Mouse (Mus musculus): Measurements from ENCODE around the gene Cd247. TPM values are rescaled to one million over a fixed set of nuclear protein-coding genes. Genes with fewer than 3 reads are reported as not detected.

Gene Cd247
- polyA plus RNA-seq, 1 experiment from 2014 or later, result 1.3 TPM

DNA sequence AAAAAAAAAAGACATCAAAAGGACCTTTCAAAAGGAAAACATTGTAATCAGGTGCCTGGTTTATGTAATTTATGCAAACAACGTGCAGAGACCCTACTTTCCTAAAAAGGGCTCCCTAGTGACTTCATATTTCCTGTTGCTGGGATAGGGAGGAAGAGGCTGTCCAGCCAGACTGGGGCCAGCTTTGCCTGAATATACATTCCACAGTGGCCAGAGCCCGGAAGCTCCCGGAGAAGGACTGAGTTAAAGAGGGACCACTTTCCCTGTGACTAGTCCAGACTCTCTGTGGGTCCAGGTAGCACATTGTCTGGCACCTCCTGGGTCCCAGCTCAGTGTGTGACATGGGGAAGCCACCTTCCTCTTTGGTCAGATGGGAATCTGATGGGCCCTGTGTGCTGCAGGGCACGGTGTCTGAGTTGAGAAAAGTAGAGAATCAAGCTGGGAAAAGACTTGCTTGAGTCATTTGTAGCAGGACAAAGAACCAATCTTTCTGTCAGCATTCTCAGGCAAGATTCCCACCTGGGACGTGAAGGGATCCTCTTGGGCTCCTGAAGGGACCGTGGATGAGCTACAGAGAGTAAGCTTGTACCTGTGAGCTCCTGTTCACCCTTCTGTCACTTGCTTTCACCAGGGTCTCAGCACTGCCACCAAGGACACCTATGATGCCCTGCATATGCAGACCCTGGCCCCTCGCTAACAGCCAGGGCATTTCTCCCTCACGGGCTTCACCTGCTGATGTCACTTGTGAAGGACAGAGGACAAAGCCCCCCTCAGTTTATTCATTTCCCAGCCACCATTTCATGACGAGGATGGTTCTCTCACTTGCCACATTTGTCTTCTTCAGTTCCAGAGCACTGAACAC, 72.1 kb downstream of the Cd247 start:
- peaks cover 2% of the 10 kb centered on the region; the same call in 1 of the 2 replicates for H3K27me3 ChIP-seq (ENCODE audit: control insufficient read depth, insufficient read depth, low read depth, low read length)
- no peak for ATAC-seq
- no peaks in the 10 kb centered on the region for H3K9me3 ChIP-seq (replicated peaks; ENCODE audit: control insufficient read depth, low read length, poor library complexity, severe bottlenecking)
- no peak overlapping the region for H3K9ac ChIP-seq (ENCODE audit: low read depth, low read length)
- no peak overlapping the region for H3K27ac ChIP-seq (ENCODE audit: low read length)
- H3K4me2 ChIP-seq (ENCODE audit: low read length), result no peak overlapping the region
- H3K4me1 ChIP-seq (ENCODE audit: control insufficient read depth, insufficient read depth, low read length), result peaks cover 6% of the 10 kb centered on the region; the same call in 1 of the 2 replicates
- H3K36me3 ChIP-seq (ENCODE audit: control insufficient read depth, insufficient read depth, low read length), result no peaks in the 10 kb centered on the region
- 85% methylated on average over 9 of the region's 9 CpGs for WGBS
- no peak overlapping the region for H3K4me3 ChIP-seq (ENCODE audit: low read depth, low read length)

DNA sequence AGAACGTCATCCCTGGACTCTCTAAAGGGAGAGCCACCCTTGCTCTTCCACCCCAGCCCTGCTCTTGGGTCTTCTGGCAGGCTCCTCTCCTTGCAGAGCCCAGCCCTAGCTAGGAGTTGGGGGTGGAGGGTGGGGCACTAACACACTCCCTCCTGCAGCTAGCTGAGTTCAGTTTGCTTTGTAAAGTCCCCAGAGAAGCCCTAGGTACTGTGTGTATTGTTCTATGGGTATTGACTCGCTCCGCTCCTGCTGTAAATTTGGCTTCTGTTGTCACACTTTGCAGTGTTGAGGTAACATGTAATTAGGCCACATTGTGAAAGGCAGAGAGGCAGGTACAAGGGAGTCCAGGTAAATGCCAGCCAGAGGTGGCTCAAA, 72.7 kb downstream of the Cd247 start:
- Histone ChIP-seq H3K36me3 (ENCODE audit: control insufficient read depth, insufficient read depth, low read length) (no peaks in the 10 kb centered on the region), H3K4me3 (ENCODE audit: low read depth, low read length) (no peak overlapping the region), H3K4me1 (ENCODE audit: control insufficient read depth, insufficient read depth, low read length) (peaks cover 8% of the 10 kb centered on the region; the same call in 1 of the 2 replicates), H3K4me2 (ENCODE audit: low read length) (no peak overlapping the region), H3K9ac (ENCODE audit: low read depth, low read length) (no peak overlapping the region), H3K27me3 (ENCODE audit: control insufficient read depth, insufficient read depth, low read depth, low read length) (peaks cover 2% of the 10 kb centered on the region; the same call in 1 of the 2 replicates), H3K9me3 (replicated peaks; ENCODE audit: control insufficient read depth, low read length, poor library complexity, severe bottlenecking) (no peaks in the 10 kb centered on the region), H3K27ac (ENCODE audit: low read length) (no peak overlapping the region)
- WGBS, result 78% methylated on average over 3 of the region's 3 CpGs
- no peak for ATAC-seq

GRCm38 (mm10) chr1:165862059-165862458, 73.6 kb downstream of the Cd247 start:
- no peak overlapping the region for H3K4me3 ChIP-seq (ENCODE audit: low read depth, low read length)
- no peak overlapping the region for H3K9ac ChIP-seq (ENCODE audit: low read depth, low read length)
- H3K4me1 ChIP-seq (ENCODE audit: control insufficient read depth, insufficient read depth, low read length), result peaks cover 8% of the 10 kb centered on the region; the same call in 1 of the 2 replicates
- H3K4me2 ChIP-seq (ENCODE audit: low read length), result no peak overlapping the region
- H3K9me3 ChIP-seq (replicated peaks; ENCODE audit: control insufficient read depth, low read length, poor library complexity, severe bottlenecking), result no peaks in the 10 kb centered on the region
- ATAC-seq, result no peak
- no peaks in the 10 kb centered on the region for H3K36me3 ChIP-seq (ENCODE audit: control insufficient read depth, insufficient read depth, low read length)
- H3K27me3 ChIP-seq (ENCODE audit: control insufficient read depth, insufficient read depth, low read depth, low read length), result peaks cover 2% of the 10 kb centered on the region; the same call in 1 of the 2 replicates
- H3K27ac ChIP-seq (ENCODE audit: low read length), result no peak overlapping the region
- WGBS, result 54% methylated on average over 7 of the region's 7 CpGs

DNA sequence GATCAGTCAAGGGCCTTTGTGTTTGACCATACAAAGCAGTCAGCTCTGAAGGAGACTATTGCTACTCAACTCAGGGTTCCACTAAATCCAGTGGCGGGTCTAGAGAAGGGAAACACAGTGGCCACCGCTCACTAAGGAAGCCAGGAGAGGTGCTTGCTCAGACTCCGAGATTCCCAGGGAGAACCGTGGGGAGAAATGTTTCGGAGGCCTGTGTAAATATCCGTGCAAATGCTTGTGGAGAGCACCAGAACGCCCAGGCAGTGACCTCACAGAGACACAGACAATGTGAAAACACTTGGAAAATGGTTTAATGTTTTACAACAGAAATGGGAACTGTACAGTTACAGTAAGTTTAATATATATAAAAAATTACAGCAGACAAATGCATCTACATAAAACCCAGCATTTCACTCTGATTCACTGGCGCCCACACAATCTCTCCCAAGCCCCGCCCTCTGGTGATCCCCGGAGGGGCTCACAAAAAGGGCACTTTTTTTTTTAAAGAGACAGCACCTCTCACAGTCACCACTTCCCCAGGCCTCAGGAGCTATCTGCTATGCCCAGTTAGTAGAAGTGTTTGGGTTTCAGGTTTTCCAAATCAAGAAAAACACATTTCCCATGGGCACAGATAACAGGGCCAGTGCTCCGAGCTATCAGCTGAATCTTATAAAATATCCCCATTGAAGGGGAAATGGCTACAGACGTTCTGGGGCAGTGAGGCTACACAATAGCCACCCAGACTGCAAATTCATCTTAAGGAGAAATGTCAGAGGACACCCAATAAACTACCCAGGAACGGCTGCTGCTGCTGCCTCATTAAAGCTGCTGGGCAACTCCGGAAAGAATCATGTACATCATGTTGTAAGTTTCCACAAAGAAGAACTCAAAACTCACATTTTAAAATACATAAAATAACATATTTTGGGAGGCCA, 76.6 kb downstream of the Cd247 start:
- ATAC-seq, result no peak
- WGBS, result 46% methylated on average over 14 of the region's 14 CpGs
- no peak overlapping the region for H3K4me2 ChIP-seq (ENCODE audit: low read length)
- no peak overlapping the region for H3K9ac ChIP-seq (ENCODE audit: low read depth, low read length)
- H3K4me1 ChIP-seq (ENCODE audit: control insufficient read depth, insufficient read depth, low read length), result peaks cover 8% of the 10 kb centered on the region; the same call in 1 of the 2 replicates
- no peak overlapping the region for H3K4me3 ChIP-seq (ENCODE audit: low read depth, low read length)
- H3K27ac ChIP-seq (ENCODE audit: low read length), result no peak overlapping the region
- H3K36me3 ChIP-seq (ENCODE audit: control insufficient read depth, insufficient read depth, low read length), result 0 out of 2 replicates have a peak, but pooled peaks cover 3% of the 10 kb centered on the region
- H3K9me3 ChIP-seq (replicated peaks; ENCODE audit: control insufficient read depth, low read length, poor library complexity, severe bottlenecking), result no peaks in the 10 kb centered on the region
- no peaks in the 10 kb centered on the region for H3K27me3 ChIP-seq (ENCODE audit: control insufficient read depth, insufficient read depth, low read depth, low read length)

DNA sequence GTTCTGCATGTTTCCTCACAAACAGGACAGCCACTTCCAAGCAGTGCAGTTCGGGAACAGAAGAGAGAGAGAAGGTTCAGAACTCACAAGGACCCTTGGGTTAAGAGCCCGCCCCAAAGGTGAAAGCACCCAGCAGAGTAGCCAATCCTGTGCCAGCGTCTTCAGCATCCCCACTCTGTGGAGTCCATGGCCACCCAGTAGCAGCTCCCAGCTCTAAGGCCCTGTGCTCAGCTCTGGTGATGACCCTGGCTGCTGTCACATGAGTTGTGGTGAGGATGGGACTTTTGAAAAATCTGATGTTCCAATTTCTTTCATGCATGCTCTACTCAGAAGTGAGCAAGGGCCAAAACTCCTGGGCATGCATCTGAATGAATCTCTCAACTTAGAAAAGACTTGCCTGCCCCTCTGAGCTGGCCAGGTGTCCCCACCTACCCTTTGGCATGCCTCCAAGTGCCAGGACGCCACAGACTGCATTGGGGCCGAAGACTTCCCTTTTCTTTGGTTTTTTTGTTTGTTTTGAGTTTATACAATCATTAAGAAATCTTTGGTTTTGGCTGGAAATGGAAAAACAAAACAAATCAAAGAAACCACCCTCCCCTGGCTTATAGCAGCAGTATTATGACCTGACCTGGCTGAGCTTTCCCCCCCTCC, 78.3 kb downstream of the Cd247 start:
- H3K27me3 ChIP-seq (ENCODE audit: control insufficient read depth, insufficient read depth, low read depth, low read length), result no peaks in the 10 kb centered on the region
- no peaks in the 10 kb centered on the region for H3K9me3 ChIP-seq (replicated peaks; ENCODE audit: control insufficient read depth, low read length, poor library complexity, severe bottlenecking)
- no peak overlapping the region for H3K4me3 ChIP-seq (ENCODE audit: low read depth, low read length)
- 76% methylated on average over 5 of the region's 5 CpGs for WGBS
- no peak overlapping the region for H3K9ac ChIP-seq (ENCODE audit: low read depth, low read length)
- ATAC-seq, result no peak
- 0 out of 2 replicates have a peak, but pooled peaks cover 3% of the 10 kb centered on the region for H3K36me3 ChIP-seq (ENCODE audit: control insufficient read depth, insufficient read depth, low read length)
- no peak overlapping the region for H3K27ac ChIP-seq (ENCODE audit: low read length)
- H3K4me1 ChIP-seq (ENCODE audit: control insufficient read depth, insufficient read depth, low read length), result peaks cover 8% of the 10 kb centered on the region; the same call in 1 of the 2 replicates
- no peak overlapping the region for H3K4me2 ChIP-seq (ENCODE audit: low read length)

DNA sequence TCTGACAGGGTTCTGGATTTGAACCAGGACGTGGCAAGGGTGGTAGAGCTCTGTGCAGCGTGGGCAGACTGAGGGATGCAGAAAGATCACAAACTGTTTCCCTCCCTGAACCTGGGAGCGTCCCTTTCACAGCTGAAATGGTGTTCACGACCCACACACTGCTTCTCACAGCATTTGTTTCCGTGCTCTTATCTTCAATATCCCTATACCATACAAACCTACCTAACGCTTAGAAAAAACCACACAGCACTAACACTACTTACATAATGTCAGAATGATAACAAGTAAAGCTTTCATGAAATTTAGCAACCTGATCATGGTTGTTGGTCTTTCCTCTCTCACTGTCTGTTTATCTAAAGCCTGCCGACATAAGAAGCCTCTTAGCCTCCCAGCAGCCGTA, 80.2 kb downstream of the Cd247 start:
- 0 out of 2 replicates have a peak, but pooled peaks cover 3% of the 10 kb centered on the region for H3K36me3 ChIP-seq (ENCODE audit: control insufficient read depth, insufficient read depth, low read length)
- H3K9ac ChIP-seq (ENCODE audit: low read depth, low read length), result no peak overlapping the region
- H3K4me3 ChIP-seq (ENCODE audit: low read depth, low read length), result no peak overlapping the region
- H3K4me2 ChIP-seq (ENCODE audit: low read length), result no peak overlapping the region
- WGBS, result 93% methylated on average over 8 of the region's 8 CpGs
- peaks cover 8% of the 10 kb centered on the region; the same call in 1 of the 2 replicates for H3K4me1 ChIP-seq (ENCODE audit: control insufficient read depth, insufficient read depth, low read length)
- ATAC-seq, result no peak
- H3K27me3 ChIP-seq (ENCODE audit: control insufficient read depth, insufficient read depth, low read depth, low read length), result no peaks in the 10 kb centered on the region
- H3K9me3 ChIP-seq (replicated peaks; ENCODE audit: control insufficient read depth, low read length, poor library complexity, severe bottlenecking), result no peaks in the 10 kb centered on the region
- H3K27ac ChIP-seq (ENCODE audit: low read length), result no peak overlapping the region

DNA sequence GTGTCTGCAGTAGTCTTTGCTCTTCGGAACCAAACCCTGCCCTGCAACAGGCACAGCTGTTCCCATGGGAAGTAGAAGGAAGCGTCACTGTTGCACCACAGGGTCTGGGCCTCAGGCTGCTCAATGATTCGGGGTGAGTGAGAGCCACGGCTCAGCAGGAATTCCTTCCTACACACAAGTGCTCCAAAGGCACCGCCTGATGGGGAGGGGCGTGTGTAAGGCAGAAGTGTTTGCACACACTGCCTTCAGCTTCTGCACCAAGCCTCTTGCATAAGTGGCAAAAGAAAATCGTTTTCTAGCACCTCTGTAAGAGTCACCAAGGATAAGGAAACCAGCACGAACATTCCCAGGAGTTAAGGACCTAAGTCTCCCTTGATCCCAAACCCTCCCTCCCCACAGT, 86.2 kb downstream of the Cd247 start:
- 48% methylated on average over 8 of the region's 8 CpGs for WGBS
- H3K36me3 ChIP-seq (ENCODE audit: control insufficient read depth, insufficient read depth, low read length), result peaks cover 15% of the 10 kb centered on the region

GRCm38 (mm10) chr1:165875520-165876284, 87.2 kb downstream of the Cd247 start:
- peaks cover 18% of the 10 kb centered on the region for H3K36me3 ChIP-seq (ENCODE audit: control insufficient read depth, insufficient read depth, low read length)
- no peak overlapping the region for H3K27ac ChIP-seq (ENCODE audit: low read length)
- H3K4me2 ChIP-seq (ENCODE audit: low read length), result no peak overlapping the region
- H3K4me3 ChIP-seq (ENCODE audit: low read depth, low read length), result no peak overlapping the region
- no peaks in the 10 kb centered on the region for H3K27me3 ChIP-seq (ENCODE audit: control insufficient read depth, insufficient read depth, low read depth, low read length)
- ATAC-seq, result no peak
- no peak overlapping the region for H3K9ac ChIP-seq (ENCODE audit: low read depth, low read length)
- no peaks in the 10 kb centered on the region for H3K9me3 ChIP-seq (replicated peaks; ENCODE audit: control insufficient read depth, low read length, poor library complexity, severe bottlenecking)
- H3K4me1 ChIP-seq (ENCODE audit: control insufficient read depth, insufficient read depth, low read length), result no peaks in the 10 kb centered on the region
- 93% methylated on average over 6 of the region's 6 CpGs for WGBS

More for the DNA sequence above, 86.2 kb downstream of the Cd247 start:
- H3K4me3 ChIP-seq (ENCODE audit: low read depth, low read length), result no peak overlapping the region
- H3K27ac ChIP-seq (ENCODE audit: low read length), result no peak overlapping the region
- H3K9ac ChIP-seq (ENCODE audit: low read depth, low read length), result no peak overlapping the region
- no peaks in the 10 kb centered on the region for H3K9me3 ChIP-seq (replicated peaks; ENCODE audit: control insufficient read depth, low read length, poor library complexity, severe bottlenecking)
- H3K4me2 ChIP-seq (ENCODE audit: low read length), result no peak overlapping the region
- no peaks in the 10 kb centered on the region for H3K4me1 ChIP-seq (ENCODE audit: control insufficient read depth, insufficient read depth, low read length)
- no peaks in the 10 kb centered on the region for H3K27me3 ChIP-seq (ENCODE audit: control insufficient read depth, insufficient read depth, low read depth, low read length)
- no peak for ATAC-seq

All from midbrain, embryonic 16.5 days (tissue).